Mouse (Mus musculus): Measurements from ENCODE around the gene Calm5.
A peak's percentile ranks its signal among the peaks of the same experiment; 100 is the strongest.
"Not testable (repeated sequence)": the region's sequence is repeated elsewhere in the genome, so short reads cannot be mapped to it uniquely, and the experiment has no call there.

Gene Calm5

GRCm38 (mm10) chr13:3866355-3867052 lies 12.5 kb downstream of the Calm5 start:
- DNase-seq (ENCODE audit: low spot score), result peak; percentile 70

GRCm38 (mm10) chr13:3867158-3867557 lies 13.2 kb downstream of the Calm5 start:
- peak; percentile 86 for DNase-seq (ENCODE audit: low spot score)

DNA sequence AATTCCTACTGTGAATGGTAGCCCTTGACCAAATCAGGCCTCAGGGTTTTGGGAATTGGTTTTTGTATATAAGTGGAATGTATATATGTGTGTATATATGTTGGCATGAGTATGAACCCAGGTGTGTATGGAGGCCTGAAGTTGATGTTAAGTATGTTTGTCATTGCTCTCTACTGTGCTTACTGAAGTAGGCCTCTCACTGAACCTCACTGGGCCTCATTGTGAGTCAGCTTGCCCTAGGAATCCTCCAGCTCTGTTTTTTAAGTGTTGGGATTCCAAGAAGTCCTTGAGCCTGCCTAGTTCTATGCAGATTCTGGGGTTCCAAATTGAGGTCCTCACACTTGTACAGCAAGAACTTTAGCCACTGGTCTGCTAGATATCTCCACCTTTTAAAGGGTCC lies 15.9 kb downstream of the Calm5 start:
- no peak for DNase-seq (ENCODE audit: low spot score)

DNA sequence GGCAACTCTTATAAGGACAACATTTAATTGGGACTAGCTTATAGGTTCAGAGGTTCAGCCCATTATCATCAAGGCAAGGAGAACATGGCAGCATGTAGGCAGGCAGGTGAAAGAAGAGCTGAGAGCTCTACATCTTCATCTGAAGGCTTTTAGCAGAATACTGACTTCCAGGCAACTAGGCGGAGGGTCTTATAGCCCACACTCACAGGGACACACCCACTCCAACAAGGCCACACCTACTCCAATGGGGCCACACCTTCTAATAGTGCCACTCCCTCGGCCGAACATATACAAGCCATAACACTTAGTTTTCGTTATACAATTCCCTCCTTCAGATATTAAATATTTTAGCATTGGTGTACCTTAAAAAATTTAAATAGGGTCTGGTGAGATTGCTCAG lies 18.9 kb downstream of the Calm5 start:
- no peak for DNase-seq (ENCODE audit: low spot score)

DNA sequence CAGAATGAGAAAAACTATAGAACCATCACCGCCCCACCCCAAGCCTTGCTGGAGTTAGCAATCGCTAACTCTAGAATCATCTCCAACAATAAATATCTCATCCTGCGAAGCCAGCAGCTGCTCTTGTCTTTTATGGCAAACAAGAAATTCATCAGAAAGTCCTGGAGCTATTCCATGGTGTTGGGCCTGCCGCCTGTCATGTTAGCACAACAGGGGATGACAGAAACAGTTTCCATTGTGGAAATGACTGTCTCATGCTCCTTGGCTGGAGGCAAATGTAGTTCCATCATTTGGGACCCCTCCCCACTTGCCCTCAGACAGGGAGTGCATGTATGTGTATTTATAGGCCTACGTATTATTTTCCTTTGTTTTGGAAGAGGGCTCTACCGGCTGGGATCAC lies 22.5 kb downstream of the Calm5 start:
- DNase-seq (ENCODE audit: low spot score), result no peak

GRCm38 (mm10) chr13:3877185-3877584 lies 23.2 kb downstream of the Calm5 start:
- DNase-seq (ENCODE audit: low spot score), result no peak

GRCm38 (mm10) chr13:3877679-3878220 lies 23.8 kb downstream of the Calm5 start:
- DNase-seq (ENCODE audit: low spot score), result no peak

DNA sequence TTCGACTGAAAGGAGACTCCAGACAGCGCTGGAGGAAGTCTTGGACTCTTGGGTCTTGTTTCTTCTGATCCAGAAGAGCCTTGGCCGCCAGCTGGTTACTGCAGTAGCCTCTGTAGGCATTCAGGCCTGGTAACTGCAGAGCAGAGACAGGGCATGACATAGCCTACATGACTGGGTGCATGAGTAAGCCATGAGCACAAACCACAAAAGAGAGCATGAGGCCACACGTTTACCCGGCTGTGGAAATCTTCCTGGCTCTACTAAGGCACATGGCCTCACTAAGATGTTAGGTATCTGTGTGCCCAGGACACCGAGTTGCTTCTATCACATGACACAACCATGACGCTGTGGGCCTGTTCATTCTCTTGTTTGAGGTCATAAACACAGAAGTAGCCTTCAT lies 32.7 kb downstream of the Calm5 start:
- no peak for DNase-seq (ENCODE audit: low spot score)

DNA sequence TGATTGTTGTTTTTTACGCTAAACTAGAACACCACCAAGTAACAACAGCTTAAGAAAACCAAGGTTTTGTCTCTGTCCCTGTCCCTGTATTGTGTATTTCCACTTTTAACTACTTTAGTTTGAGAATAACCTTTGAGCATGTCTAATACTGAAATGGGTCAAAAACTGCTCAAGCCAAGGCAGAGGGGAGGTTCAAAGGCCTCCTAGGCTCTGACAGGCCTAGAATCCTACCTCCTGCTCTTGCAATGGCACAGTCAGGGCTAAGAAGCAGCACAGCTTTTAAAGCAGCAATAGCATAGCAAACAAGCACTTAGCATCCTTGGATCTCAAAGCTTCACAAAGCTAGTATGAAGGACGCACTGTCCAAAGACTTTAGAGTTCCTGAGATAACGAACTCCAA lies 35.1 kb downstream of the Calm5 start:
- no peak for DNase-seq (ENCODE audit: low spot score)

DNA sequence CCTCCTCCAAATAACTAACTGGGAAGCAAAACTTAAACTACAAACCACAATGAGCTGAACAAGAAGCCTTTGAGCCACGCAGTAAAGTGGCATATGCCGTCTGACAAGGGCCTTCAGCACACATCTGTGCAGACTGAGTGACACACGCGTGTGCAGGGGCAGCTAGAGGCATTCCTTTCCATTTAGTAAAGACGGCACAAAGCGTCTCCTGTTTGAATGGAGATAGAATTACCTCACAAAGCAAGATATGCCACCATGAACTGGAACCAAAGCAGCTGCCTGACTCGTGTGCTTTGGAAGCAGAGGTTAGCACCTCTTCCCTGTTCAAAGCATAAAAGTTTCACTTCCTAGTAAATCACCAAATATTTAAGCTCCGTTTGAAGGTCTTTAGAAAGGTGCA lies 36.1 kb downstream of the Calm5 start:
- DNase-seq (ENCODE audit: low spot score), result no peak

GRCm38 (mm10) chr13:3891479-3892087 lies 37.6 kb downstream of the Calm5 start:
- DNase-seq (ENCODE audit: low spot score), result no peak

GRCm38 (mm10) chr13:3892601-3893000 lies 38.6 kb downstream of the Calm5 start:
- no peak for DNase-seq (ENCODE audit: low spot score)

- DNase-seq (ENCODE audit: low spot score), result peak; percentile 90
Measured at GRCm38 (mm10) chr13:3893126-3893734, 39.3 kb downstream of the Calm5 start.

DNA sequence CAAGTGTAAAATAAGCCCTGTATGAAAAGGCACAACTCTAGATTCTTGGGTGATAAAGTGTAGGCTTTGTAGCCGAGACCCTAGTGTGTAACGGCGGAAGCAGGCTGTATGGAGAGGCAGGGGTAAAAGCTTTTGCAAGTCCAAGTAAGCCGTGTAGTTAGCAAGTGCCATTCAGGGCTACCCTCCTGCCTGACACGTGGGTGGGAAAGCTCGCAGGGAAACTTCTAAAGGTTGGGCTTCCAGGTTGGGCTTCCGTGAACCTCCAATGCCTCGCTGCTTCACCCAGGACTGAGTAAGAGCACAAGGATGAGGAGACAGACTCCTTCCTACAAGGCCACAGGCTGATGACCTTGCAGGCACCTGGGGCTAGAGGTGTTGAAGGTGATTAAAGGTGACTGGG lies 40.6 kb downstream of the Calm5 start:
- DNase-seq (ENCODE audit: low spot score), result no peak

DNA sequence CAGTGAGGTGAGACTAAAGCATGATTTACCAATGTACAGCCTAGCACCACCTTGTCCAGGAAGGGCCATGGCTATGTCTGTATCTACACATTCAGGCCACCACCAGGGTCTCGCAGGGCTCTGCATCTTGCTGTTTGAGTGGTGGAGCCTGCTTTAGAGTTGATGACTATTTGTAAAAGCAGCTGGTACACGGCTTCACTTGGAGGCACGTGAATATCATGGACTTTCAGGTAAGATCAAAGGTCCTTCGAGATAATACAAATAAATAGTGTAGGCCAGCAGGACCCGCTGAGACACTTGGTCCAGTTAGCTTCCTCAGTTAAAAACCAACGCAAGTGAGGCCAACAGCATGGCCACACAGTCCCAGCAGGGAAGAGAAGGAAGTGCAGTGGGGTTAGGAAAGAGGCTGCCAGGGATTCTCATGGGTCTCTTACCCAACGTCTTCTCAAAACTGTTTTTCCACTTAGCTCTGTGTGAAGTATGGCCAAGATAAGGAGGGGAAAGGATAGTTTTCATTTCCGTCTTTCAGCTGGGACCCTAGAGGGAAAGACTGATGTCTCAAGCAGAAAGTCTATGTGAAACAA lies 41.5 kb downstream of the Calm5 start:
- no peak for DNase-seq (ENCODE audit: low spot score)

- no peak for DNase-seq (ENCODE audit: low spot score)
Measured at GRCm38 (mm10) chr13:3896032-3896431, 42.1 kb downstream of the Calm5 start.

GRCm38 (mm10) chr13:3896913-3897312 lies 42.9 kb downstream of the Calm5 start:
- DNase-seq (ENCODE audit: low spot score), result peak; percentile 82

DNA sequence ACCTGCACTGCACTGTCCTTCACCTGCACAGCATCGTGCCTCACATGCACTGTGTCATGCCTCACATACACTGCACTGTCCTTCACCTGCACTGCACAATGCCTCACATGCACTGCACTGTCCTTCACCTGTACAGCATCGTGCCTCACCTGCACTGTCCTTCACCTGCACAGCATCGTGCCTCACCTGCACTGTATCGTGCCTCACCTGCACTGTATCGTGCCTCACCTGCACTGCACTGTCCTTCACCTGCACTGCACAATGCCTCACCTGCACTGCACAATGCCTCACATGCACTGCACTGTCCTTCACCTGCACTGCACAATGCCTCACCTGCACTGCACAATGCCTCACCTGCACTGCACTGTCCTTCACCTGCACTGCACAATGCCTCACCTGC lies 44.2 kb downstream of the Calm5 start:
- not testable (repeated sequence) for DNase-seq (ENCODE audit: low spot score)

DNA sequence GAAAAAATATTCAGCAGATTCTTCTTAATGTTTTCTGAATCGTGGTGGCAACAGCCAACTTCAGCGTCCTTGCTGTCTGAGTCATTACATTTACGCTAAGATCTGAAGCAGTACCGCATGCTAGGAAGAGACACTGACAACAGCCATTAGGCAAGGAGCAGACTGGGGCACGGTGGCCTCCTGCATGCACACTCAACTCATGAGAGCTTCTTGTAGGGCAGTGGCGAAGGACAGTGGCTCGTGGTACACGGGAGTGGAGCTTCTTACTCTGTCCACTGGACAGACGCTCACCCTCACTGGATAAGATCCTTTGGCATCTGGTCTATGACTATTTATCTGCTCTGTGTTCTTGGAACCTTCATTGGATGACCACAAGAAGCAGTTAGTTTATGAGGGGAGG lies 45.3 kb downstream of the Calm5 start:
- DNase-seq (ENCODE audit: low spot score), result no peak
